Mouse (Mus musculus): ENCODE data around the gene Mgea5.
A peak's percentile ranks its signal among the peaks of the same experiment; 100 is the strongest.
"Not testable (repeated sequence)": the region's sequence is repeated elsewhere in the genome, so short reads cannot be mapped to it uniquely, and the experiment has no call there.

Mgea5 gene

GRCm38 (mm10) chr19:45783181-45783932 is at the start of gene Mgea5:
TSS of gene Mgea5 (minus strand) at chr19:45783837.
- DNase-seq (ENCODE audit: low spot score), result peak; percentile 99

DNA sequence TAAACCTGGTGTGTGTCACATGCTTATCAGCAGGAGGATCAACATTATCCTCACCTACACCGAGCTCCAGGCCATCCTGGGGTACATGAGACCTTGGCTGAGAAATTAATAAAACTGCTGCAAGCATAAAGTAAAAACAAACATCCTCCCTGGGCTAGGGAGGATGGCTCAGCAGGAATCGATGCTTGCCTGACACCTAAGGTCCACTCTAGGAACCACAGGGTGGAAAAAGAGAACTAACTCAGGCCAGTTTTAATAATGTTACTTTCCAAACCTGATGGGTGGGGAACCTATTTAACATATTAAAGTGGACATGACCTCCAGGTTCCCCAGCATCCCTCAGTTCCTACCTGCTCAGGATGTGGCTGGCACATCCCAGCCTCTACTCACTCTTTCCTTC is 47.0 kb upstream of the Mgea5 start:
- DNase-seq (ENCODE audit: low spot score), result no peak

DNA sequence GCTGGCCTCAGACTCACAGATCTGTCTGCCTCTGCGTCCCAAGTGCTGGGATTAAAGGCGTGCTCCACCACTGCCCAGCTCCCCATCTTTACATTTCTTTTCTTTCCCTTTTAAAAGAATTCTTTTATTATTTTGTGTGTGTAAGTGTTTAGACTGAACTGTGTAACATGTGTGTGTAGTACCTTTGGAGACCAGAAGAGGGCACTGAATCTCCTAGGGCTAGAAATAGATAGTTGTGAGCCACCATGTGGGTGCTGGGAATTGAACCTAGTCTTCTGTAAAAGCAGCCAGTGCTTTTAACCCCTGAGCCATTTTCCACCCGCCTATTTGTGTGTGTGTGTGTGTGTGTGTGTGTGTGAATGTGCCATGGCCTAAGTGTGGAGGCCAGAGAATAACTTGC is 44.1 kb upstream of the Mgea5 start:
- no peak for DNase-seq (ENCODE audit: low spot score)

DNA sequence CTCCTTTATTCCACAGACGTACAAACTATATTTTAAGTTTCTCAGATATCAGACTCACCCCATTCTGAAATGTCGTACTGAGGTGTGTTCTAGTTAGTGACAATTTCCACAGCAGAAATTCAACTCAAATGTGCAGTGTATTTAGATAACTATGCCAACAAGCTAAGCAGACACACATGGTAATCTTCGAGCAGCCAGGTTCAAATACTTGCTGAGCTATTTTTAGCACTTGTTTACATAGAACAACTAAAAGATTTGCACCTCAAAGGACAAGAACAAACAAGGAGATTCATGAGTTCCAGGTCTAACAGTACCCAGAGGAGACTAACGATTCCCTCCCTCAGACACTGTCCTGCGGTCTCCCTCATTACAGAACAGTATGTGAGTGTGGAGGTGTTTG is 43.5 kb upstream of the Mgea5 start:
- no peak for DNase-seq (ENCODE audit: low spot score)

DNA sequence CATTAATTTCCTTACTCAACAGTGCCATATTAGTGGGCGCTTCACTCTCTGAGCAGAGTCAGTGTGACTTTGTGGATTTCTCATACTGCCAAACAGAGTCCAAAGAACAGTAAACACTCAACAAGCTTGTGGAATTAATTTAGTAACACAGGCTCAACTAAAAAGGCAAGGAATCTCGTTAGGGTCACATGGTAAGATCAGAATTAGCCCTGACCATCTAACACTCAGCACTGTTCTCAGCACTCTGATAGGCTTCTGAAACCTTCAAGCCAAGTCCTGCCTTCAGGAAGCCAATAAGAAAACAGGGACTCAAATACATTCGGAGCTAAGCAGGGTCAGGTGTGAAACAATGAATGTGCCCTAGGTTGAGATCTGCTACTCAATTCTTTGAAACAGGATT is 42.5 kb upstream of the Mgea5 start:
- no peak for DNase-seq (ENCODE audit: low spot score)

DNA sequence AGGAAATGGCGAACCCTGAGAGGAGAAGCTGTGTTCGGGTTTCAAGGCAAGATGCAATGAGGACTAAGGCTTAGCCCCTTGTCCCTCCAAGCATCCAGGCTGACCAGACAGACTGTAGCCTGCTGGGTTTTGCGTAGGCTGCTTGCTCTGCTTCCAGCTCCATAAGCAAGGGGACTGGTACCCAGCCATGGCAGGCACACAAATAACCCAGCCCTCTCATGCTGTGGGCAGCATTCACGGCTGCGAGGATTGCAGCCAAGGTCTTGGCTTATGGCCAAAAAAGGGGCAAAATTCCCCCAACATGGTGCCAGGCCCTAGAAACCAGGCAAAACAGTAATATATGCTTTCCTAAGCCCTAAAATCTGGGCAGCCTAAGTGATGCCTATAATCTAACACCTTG is 38.2 kb upstream of the Mgea5 start:
- no peak for DNase-seq (ENCODE audit: low spot score)

DNA sequence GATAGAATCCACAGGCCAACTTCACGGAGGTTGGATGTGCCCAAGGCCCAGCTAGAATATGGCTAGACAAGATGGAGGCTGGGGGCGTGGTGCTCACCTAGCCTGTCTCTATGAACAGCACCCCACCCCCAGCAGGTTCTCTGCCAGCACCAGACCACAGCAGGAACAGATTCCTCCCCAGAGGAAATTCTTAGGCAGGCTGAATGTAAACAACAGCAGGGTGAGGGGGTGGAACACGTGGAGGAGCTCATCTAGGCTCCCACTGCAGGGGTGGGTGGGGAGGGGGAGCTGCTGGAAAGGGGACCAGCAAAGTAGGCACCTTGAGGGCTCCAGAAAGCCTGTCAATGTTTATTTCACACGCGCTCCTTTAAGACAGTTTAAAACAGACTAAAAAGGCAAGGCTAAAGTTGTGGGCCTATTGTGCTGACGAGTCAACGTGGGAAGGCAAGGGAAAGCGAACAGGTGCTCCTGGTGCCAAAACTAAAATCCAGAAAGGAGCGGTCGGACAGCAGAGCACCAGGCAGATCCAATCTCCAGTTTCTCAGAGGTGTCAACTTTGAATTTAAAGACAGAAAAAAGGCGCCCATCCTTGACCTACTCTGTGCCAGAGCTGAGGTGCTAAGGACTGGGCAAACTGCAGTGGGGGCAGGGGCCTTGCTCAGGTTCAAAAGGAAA is 34.3 kb upstream of the Mgea5 start:
- no peak for DNase-seq (ENCODE audit: low spot score)

GRCm38 (mm10) chr19:45816727-45817126 is 33.1 kb upstream of the Mgea5 start:
- peak; percentile 23 for DNase-seq (ENCODE audit: low spot score)

DNA sequence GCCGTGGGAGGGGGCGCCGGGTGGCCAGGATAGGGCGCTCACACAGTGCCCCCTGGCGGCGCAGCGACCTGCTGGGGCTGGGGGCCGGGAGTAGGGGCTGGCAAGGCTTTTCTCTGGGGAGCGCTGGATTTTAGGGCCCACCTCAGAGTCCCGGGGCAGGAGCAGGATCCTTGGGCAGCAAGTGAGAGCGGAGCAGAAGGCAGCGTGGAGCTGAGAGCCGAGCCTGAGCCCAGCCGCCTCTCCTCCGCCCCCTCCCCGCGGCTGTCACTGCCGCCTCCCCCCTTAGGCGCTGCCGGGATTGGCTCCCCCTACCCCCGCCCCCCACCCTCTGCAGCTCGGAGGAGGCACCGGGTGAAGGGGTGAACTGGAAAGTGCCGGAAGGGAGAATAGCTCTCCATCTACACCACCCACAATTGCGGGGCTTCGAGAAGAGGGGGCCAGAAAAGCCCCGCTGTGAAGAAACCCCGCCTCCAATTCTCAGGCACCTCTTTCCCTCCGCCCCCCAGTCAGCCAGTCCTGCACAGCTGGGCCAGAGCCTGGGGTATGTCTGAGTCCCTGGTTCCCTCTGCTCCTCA is 32.3 kb upstream of the Mgea5 start, which contains the start of gene Kcnip2:
Kcnip2 (minus strand) TSS at position 231 of the 575 bp plus-strand sequence.
- DNase-seq (ENCODE audit: low spot score), result peak; percentile 62

DNA sequence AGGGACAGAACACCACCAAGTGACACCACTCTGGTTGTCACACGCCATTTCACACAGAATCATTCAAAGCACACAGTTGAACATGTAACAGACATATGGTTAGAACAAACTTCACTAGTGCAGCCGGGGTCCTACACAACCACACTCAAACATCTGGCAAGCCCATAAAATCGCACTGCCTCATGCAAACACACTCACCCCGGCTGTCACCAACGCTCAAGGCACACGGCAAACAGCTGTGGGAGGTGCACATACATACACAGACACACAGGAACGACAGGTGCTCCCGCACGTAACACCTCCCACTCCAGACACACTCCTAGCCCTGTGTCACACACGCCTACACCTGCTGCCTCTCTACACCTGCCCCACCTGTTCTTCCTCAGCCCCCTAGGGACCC is 31.5 kb upstream of the Mgea5 start:
- DNase-seq (ENCODE audit: low spot score), result no peak

DNA sequence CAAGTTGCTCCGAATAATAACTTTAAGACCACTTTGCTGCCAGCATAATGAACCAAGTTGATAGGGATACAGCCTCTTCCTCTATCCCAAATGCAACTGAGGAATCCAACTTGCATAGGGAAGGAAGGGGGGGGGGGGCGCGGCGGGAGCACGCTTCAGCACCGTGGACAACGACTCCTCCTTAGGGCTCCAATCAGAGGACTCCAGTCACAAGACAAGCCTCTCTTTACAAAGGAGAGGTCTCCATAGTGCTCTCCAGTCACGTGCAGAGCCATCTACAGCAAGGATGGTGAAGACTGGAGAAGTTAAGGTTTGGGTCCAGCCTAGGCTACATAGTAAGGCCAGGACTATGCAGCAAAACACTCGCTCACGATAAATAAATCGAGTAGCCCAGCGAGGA is 30.2 kb upstream of the Mgea5 start:
- DNase-seq (ENCODE audit: low spot score), result peak; percentile 60

DNA sequence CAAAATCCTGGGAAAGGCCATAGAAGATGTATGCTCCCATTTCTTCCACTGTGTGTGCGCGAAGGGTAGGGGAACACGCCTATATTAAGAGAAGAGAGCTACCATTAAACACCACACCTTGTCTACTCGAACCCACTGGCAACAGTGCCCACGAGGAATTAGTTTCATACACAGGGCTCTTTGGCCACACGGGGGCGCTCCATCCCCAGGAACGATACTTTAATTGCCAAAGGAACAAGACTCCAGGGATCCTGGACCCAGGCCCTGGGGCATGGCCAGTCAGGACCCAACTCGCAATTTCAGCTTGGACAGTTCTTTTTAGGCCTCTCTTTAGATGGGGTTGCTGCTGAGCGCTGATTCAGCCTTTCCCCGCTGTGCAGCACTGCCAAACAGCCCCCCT is 29.6 kb upstream of the Mgea5 start:
- peak; percentile 90 for DNase-seq (ENCODE audit: low spot score)

GRCm38 (mm10) chr19:45812673-45813252 is 29.1 kb upstream of the Mgea5 start:
- DNase-seq (ENCODE audit: low spot score), result peak; percentile 45

GRCm38 (mm10) chr19:45812115-45812514 is 28.5 kb upstream of the Mgea5 start:
- peak; percentile 75 for DNase-seq (ENCODE audit: low spot score)

DNA sequence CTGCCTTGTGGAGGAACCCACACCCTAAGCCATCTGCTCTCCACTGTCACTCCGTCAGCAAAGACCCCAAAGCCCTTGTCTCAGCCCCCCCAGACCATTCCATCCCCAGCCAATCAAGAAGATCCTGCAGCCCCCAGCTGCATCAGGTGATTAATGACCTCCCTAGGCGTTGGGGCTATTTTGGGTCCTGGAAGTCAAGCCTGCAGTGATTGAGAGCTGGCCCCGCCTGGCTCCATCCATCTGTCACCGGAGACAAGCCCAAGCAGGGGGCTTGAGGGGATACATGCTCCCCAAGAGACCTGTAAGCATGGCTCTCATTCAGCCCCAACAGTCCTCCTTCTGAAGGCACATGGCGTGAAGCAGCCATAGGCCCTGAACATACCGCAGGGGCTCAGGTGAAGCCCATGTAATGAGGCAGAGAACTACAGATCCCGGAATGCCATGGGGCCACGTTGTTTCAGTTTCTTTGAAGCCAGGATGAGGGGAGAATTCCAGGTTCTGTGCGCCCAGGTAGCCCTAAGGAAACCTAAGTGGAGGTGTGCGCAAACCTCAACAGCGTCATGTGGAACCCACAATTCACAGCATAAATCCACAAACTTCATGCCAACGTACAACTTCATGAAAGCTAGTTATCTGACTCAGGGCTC is 27.5 kb upstream of the Mgea5 start:
- no peak for DNase-seq (ENCODE audit: low spot score)

GRCm38 (mm10) chr19:45807732-45808131 is 24.1 kb upstream of the Mgea5 start:
- DNase-seq (ENCODE audit: low spot score), result no peak

DNA sequence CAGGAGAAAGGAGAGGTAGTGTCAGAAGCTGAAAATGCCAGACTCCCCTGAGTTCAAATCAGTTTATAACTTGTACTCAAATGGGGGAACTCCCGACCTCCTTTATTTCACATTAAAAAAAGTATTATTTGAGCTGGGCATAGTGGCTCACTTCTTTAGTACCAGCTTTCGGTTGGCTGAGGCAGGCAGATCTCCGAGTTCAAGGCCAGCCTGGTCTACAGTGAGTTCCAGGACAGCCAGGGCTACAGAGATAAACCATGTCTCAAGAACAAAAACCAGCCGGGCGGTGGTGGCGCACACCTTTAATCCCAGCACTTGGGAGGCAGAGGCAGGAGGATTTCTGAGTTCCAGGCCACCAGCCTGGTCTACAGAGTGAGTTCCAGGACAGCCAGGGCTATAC is 22.2 kb upstream of the Mgea5 start:
- not testable (repeated sequence) for DNase-seq (ENCODE audit: low spot score)

GRCm38 (mm10) chr19:45804593-45805368 is 21.1 kb upstream of the Mgea5 start:
- peak; percentile 79 for DNase-seq (ENCODE audit: low spot score)

- DNase-seq (ENCODE audit: low spot score), result no peak
Measured at GRCm38 (mm10) chr19:45803408-45803807, 19.8 kb upstream of the Mgea5 start.

- DNase-seq (ENCODE audit: low spot score), result no peak
Measured at GRCm38 (mm10) chr19:45802702-45803101, 19.1 kb upstream of the Mgea5 start.

DNA sequence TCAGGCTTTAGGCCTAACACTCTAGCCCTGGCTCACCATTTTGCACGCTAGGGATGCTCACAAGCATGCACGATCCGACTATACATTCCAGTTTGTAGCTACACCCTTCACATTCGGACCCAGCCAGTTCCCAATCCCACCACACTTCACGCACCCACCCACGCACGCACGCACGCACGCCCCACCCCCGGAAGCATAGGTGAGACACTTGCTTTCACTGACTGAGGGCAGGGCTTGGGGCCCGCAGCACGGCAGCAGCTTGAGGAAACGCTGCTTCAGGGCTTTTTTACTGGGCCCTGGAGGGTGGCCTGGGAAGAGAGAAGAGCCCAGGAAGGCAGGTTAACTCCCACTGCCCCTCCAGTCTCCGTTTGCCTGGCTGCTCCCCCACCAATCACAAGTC is 13.2 kb upstream of the Mgea5 start:
- no peak for DNase-seq (ENCODE audit: low spot score)

Data from embryo, embryonic 10.5 days (tissue).